Mouse (Mus musculus) kidney, embryonic 15.5 days (tissue): ENCODE data around the gene Ankrd33b. TPM values are rescaled to one million over a fixed set of nuclear protein-coding genes. Genes with fewer than 3 reads are reported as not detected.

Experiments
- ATAC-seq: fragments of 200-750 bp; cut with Nextera tagmentation; replicated peaks from 2 replicates; pipeline ENCODE4 v1.8.0; 2017; ENCODE audit warnings: moderate TSS enrichment; ENCODE audit not compliant: low FRiP score
- H3K27ac ChIP-seq: fragments of 300-500 bp; sonication (generic); 2 replicates; pipeline ENCODE4 v1.5.1; 2015; ENCODE audit warnings: mild to moderate bottlenecking, inconsistent platforms
- H3K27me3 ChIP-seq: fragments of 300-500 bp; sonication (generic); 2 replicates; pipeline ENCODE4 v1.6.1; 2015; ENCODE audit warnings: inconsistent platforms
- H3K36me3 ChIP-seq: fragments of 300-500 bp; sonication (generic); 2 replicates; pipeline ENCODE4 v1.6.1; 2015; ENCODE audit warnings: inconsistent platforms
- H3K4me1 ChIP-seq: fragments of 300-500 bp; sonication (generic); 2 replicates; pipeline ENCODE4 v1.6.1; 2015; ENCODE audit warnings: inconsistent platforms
- H3K4me2 ChIP-seq: fragments of 300-500 bp; sonication (generic); 2 replicates; pipeline ENCODE4 v1.6.1; 2015; ENCODE audit warnings: moderate library complexity, mild to moderate bottlenecking, inconsistent platforms
- H3K4me3 ChIP-seq: fragments of 300-500 bp; sonication (generic); replicated peaks from 2 replicates; pipeline ENCODE4 v1.5.1; 2015; ENCODE audit warnings: mild to moderate bottlenecking, inconsistent platforms
- H3K9ac ChIP-seq: fragments of 300-500 bp; sonication (generic); 2 replicates; pipeline ENCODE4 v1.6.1; 2015; ENCODE audit warnings: mild to moderate bottlenecking, inconsistent platforms
- H3K9me3 ChIP-seq: fragments of 300-500 bp; sonication (generic); replicated peaks from 2 replicates; pipeline ENCODE4 v1.6.1; 2016; ENCODE audit warnings: inconsistent platforms
- WGBS: fragments of 180-500 bp; shearing (Covaris S2); methylation state at CpG from one replicate; pipeline ENCODE4 v1.1.7; 2015; ENCODE audit warnings: mixed read lengths; 5-methylcytosine and 5-hydroxymethylcytosine counted together
- polyA plus RNA-seq: library from polyadenylated mRNA; unstranded; fragments of >200 nt; fragmentation: Nextera tagmentation; extraction: Ambion mirVana; gene quantifications from 2 replicates; pipeline ENCODE4 v1.2.1, GENCODE M21; 2015

Gene Ankrd33b
- polyA plus RNA-seq, 1 experiment from 2014 or later, result 6.2 TPM

- H3K27ac ChIP-seq, result no peak overlapping the region
- no peaks in the 10 kb centered on the region for H3K36me3 ChIP-seq
- peak overlapping the region; percentile 69 for H3K4me3 ChIP-seq
- 0 out of 2 replicates have a peak overlapping the region, but pooled peaks have one; percentile 61 for H3K9ac ChIP-seq
- no peak; the same call in 1 of the 2 replicates for ATAC-seq
- H3K27me3 ChIP-seq, result peaks cover 67% of the 10 kb centered on the region
- peaks cover 44% of the 10 kb centered on the region for H3K4me1 ChIP-seq
- H3K4me2 ChIP-seq, result peak overlapping the region; percentile 100
- H3K9me3 ChIP-seq, result no peaks in the 10 kb centered on the region
- under 1% methylated on average over 37 of the region's 37 CpGs for WGBS
Measured at GRCm38 (mm10) chr15:31365720-31366591, 1.6 kb downstream of the Ankrd33b start.

- no peak for ATAC-seq
- 27% methylated on average over 11 of the region's 11 CpGs for WGBS
- Histone ChIP-seq H3K9ac (no peak overlapping the region), H3K9me3 (no peaks in the 10 kb centered on the region), H3K27me3 (peaks cover 67% of the 10 kb centered on the region), H3K4me2 (peak overlapping the region; percentile 100), H3K4me3 (peak overlapping the region; percentile 69), H3K4me1 (peaks cover 44% of the 10 kb centered on the region), H3K36me3 (no peaks in the 10 kb centered on the region), H3K27ac (no peak overlapping the region)
Measured at GRCm38 (mm10) chr15:31365041-31365719, 2.3 kb downstream of the Ankrd33b start.

- H3K9me3 ChIP-seq, result no peaks in the 10 kb centered on the region
- H3K9ac ChIP-seq, result no peak overlapping the region
- ATAC-seq, result no peak
- no peak overlapping the region for H3K4me3 ChIP-seq
- no peak overlapping the region for H3K4me2 ChIP-seq
- H3K4me1 ChIP-seq, result peaks cover 41% of the 10 kb centered on the region
- WGBS, result 63% methylated on average over 6 of the region's 6 CpGs
- H3K36me3 ChIP-seq, result no peaks in the 10 kb centered on the region
- peaks cover 62% of the 10 kb centered on the region for H3K27me3 ChIP-seq
- no peak overlapping the region for H3K27ac ChIP-seq
Measured at GRCm38 (mm10) chr15:31364396-31364795, 3.1 kb downstream of the Ankrd33b start.

GRCm38 (mm10) chr15:31363981-31364361, 3.6 kb downstream of the Ankrd33b start:
- H3K36me3 ChIP-seq, result no peaks in the 10 kb centered on the region
- no peak overlapping the region for H3K9ac ChIP-seq
- no peaks in the 10 kb centered on the region for H3K9me3 ChIP-seq
- ATAC-seq, result no peak
- peaks cover 58% of the 10 kb centered on the region for H3K27me3 ChIP-seq
- no peak overlapping the region for H3K4me3 ChIP-seq
- H3K4me1 ChIP-seq, result peaks cover 37% of the 10 kb centered on the region
- WGBS, result 73% methylated on average over 8 of the region's 8 CpGs
- H3K4me2 ChIP-seq, result no peak overlapping the region
- no peak overlapping the region for H3K27ac ChIP-seq

GRCm38 (mm10) chr15:31363241-31363980, 4.1 kb downstream of the Ankrd33b start:
- no peak for ATAC-seq
- Histone ChIP-seq H3K9me3 (no peaks in the 10 kb centered on the region), H3K4me1 (peaks cover 31% of the 10 kb centered on the region), H3K4me3 (no peak overlapping the region), H3K36me3 (no peaks in the 10 kb centered on the region), H3K9ac (no peak overlapping the region), H3K27me3 (peaks cover 52% of the 10 kb centered on the region), H3K27ac (no peak overlapping the region), H3K4me2 (no peak overlapping the region)
- WGBS, result 85% methylated on average over 13 of the region's 13 CpGs

GRCm38 (mm10) chr15:31361259-31361853, 6.2 kb downstream of the Ankrd33b start:
- Histone ChIP-seq H3K36me3 (no peaks in the 10 kb centered on the region), H3K4me1 (peaks cover 12% of the 10 kb centered on the region), H3K27ac (no peak overlapping the region), H3K4me3 (no peak overlapping the region), H3K9ac (no peak overlapping the region), H3K4me2 (no peak overlapping the region), H3K9me3 (no peaks in the 10 kb centered on the region), H3K27me3 (peaks cover 32% of the 10 kb centered on the region)
- no peak for ATAC-seq
- WGBS, result 83% methylated on average over 9 of the region's 9 CpGs

- Histone ChIP-seq H3K4me3 (no peak overlapping the region), H3K4me1 (peaks cover 4% of the 10 kb centered on the region), H3K9me3 (no peaks in the 10 kb centered on the region), H3K4me2 (no peak overlapping the region), H3K36me3 (no peaks in the 10 kb centered on the region), H3K27me3 (peaks cover 24% of the 10 kb centered on the region), H3K27ac (no peak overlapping the region), H3K9ac (no peak overlapping the region)
- WGBS, result 68% methylated on average over 6 of the region's 6 CpGs
- ATAC-seq, result no peak
Measured at GRCm38 (mm10) chr15:31360593-31360992, 6.9 kb downstream of the Ankrd33b start.

- no peak; the same call in 1 of the 2 replicates for ATAC-seq
- 86% methylated on average over 6 of the region's 6 CpGs for WGBS
- no peak overlapping the region for H3K9ac ChIP-seq
Measured at GRCm38 (mm10) chr15:31359805-31360204, 7.7 kb downstream of the Ankrd33b start.

GRCm38 (mm10) chr15:31352494-31353279, 14.8 kb downstream of the Ankrd33b start:
- Histone ChIP-seq H3K27me3 (no peaks in the 10 kb centered on the region), H3K36me3 (no peaks in the 10 kb centered on the region), H3K4me1 (no peaks in the 10 kb centered on the region), H3K27ac (no peak overlapping the region), H3K4me3 (no peak overlapping the region), H3K4me2 (no peak overlapping the region), H3K9me3 (no peaks in the 10 kb centered on the region), H3K9ac (no peak overlapping the region)
- 76% methylated on average over 13 of the region's 13 CpGs for WGBS
- no peak for ATAC-seq

More at GRCm38 (mm10) chr15:31359805-31360204, 7.7 kb downstream of the Ankrd33b start:
- Histone ChIP-seq H3K27me3 (peaks cover 16% of the 10 kb centered on the region), H3K27ac (no peak overlapping the region), H3K4me3 (no peak overlapping the region), H3K36me3 (no peaks in the 10 kb centered on the region), H3K4me2 (no peak overlapping the region), H3K9me3 (no peaks in the 10 kb centered on the region), H3K4me1 (no peaks in the 10 kb centered on the region)

- Histone ChIP-seq H3K9me3 (no peaks in the 10 kb centered on the region), H3K9ac (no peak overlapping the region), H3K27me3 (no peaks in the 10 kb centered on the region), H3K4me3 (no peak overlapping the region), H3K4me1 (no peaks in the 10 kb centered on the region), H3K36me3 (no peaks in the 10 kb centered on the region), H3K27ac (no peak overlapping the region), H3K4me2 (no peak overlapping the region)
- no peak; the same call in 1 of the 2 replicates for ATAC-seq
- 69% methylated on average over 7 of the region's 7 CpGs for WGBS
Measured at GRCm38 (mm10) chr15:31349810-31350341, 17.6 kb downstream of the Ankrd33b start.

- Histone ChIP-seq H3K27me3 (no peaks in the 10 kb centered on the region), H3K4me2 (no peak overlapping the region), H3K9ac (no peak overlapping the region), H3K4me1 (peaks cover 1% of the 10 kb centered on the region), H3K4me3 (no peak overlapping the region), H3K27ac (no peak overlapping the region), H3K9me3 (no peaks in the 10 kb centered on the region), H3K36me3 (no peaks in the 10 kb centered on the region)
- WGBS, result 81% methylated on average over 5 of the region's 5 CpGs
- ATAC-seq, result no peak
Measured at GRCm38 (mm10) chr15:31349046-31349445, 18.5 kb downstream of the Ankrd33b start.
